Mouse (Mus musculus): ENCODE data around the gene Snrpd3.

GRCm38 (mm10) chr10:75586553-75586879, 69.2 kb downstream of the Snrpd3 start:
- no peak for TF ChIP-seq CTCF (IDR thresholded peaks at IDR 0.05; ENCODE audit: low read depth, low read length)
- no peak for TF ChIP-seq POLR2A (IDR thresholded peaks at IDR 0.05; ENCODE audit: extremely low read depth, insufficient read depth, low read length)

Data from liver, adult 2 months (tissue).